Mouse (Mus musculus) C2C12 (cell line): ENCODE data around the gene Naaladl2. TPM values are rescaled to one million over a fixed set of nuclear protein-coding genes. Genes with fewer than 3 reads are reported as not detected.

ENCODE experiments used
- H3K27me3 ChIP-seq: one replicate; pipeline ENCODE4 v1.6.1; 2011; ENCODE audit not compliant: control insufficient read depth, insufficient read depth, insufficient read length
- H3K36me3 ChIP-seq: one replicate; pipeline ENCODE4 v1.6.1; 2011; ENCODE audit not compliant: control insufficient read depth, insufficient read depth
- H3K4me3 ChIP-seq: one replicate; pipeline ENCODE4 v1.5.1; 2011; ENCODE audit warnings: mild to moderate bottlenecking, control low read depth; ENCODE audit not compliant: poor library complexity, insufficient read depth, severe bottlenecking
- H3K79me2 ChIP-seq: one replicate; pipeline ENCODE4 v1.6.1; 2011; ENCODE audit not compliant: control insufficient read depth, insufficient read depth
- H3K79me3 ChIP-seq: one replicate; pipeline ENCODE4 v1.6.1; 2011; ENCODE audit warnings: low read depth, control low read depth
- H3ac ChIP-seq: one replicate; pipeline ENCODE3; 2011; ENCODE audit warnings: low read depth; ENCODE audit not compliant: control insufficient read depth, insufficient read length
- CEBPB ChIP-seq: IDR thresholded peaks from one replicate; pipeline ENCODE4 v1.6.1; 2011; ENCODE audit warnings: low read depth, mild to moderate bottlenecking, control low read depth, moderate library complexity
- CTCF ChIP-seq: IDR thresholded peaks from one replicate; pipeline ENCODE4 v1.5.1; 2011; ENCODE audit not compliant: control insufficient read depth, insufficient read depth, insufficient read length
- FOSL1 ChIP-seq: IDR thresholded peaks from one replicate; pipeline ENCODE4 v1.8.0; 2011; ENCODE audit warnings: mild to moderate bottlenecking, low read length; ENCODE audit not compliant: poor library complexity, insufficient read depth, severe bottlenecking
- MAX ChIP-seq: IDR thresholded peaks from one replicate; pipeline ENCODE4 v1.6.1; 2011; ENCODE audit warnings: mild to moderate bottlenecking, control low read depth
- MYOD1 ChIP-seq: IDR thresholded peaks from one replicate; pipeline ENCODE4 v1.6.1; 2011; ENCODE audit warnings: low read depth; ENCODE audit not compliant: control insufficient read depth, insufficient read length
- MYOG ChIP-seq: IDR thresholded peaks from one replicate; pipeline ENCODE4 v1.6.1; 2011; ENCODE audit not compliant: control insufficient read depth, insufficient read length; ENCODE audit errors: extremely low read depth
- USF1 ChIP-seq: IDR thresholded peaks from one replicate; pipeline ENCODE4 v1.6.1; 2011; ENCODE audit warnings: low read depth, mild to moderate bottlenecking, control low read depth, moderate library complexity
- polyA plus RNA-seq: library from polyadenylated mRNA; unstranded; fragments of >200 nt; fragmentation: generic; extraction: Trizol; gene quantifications from one replicate; pipeline ENCODE4 v1.2.1, GENCODE M21; 2012; ENCODE audit warnings: missing spikeins

Naaladl2 gene
- polyA plus RNA-seq, 1 experiment = not detected

- H3K4me3 ChIP-seq = no peak overlapping the region
- H3ac ChIP-seq = no peak overlapping the region
- no peaks in the 10 kb centered on the region for H3K27me3 ChIP-seq
- TF ChIP-seq CEBPB = no peak
- TF ChIP-seq MYOD1 = no peak
- no peak for TF ChIP-seq FOSL1
- TF ChIP-seq MAX = no peak
- no peak for TF ChIP-seq MYOG
- TF ChIP-seq USF1 = no peak
- TF ChIP-seq CTCF = no peak
- no peaks in the 10 kb centered on the region for H3K79me2 ChIP-seq
- H3K79me3 ChIP-seq = no peaks in the 10 kb centered on the region
- no peaks in the 10 kb centered on the region for H3K36me3 ChIP-seq
These were observed 1142.3 kb downstream of the Naaladl2 start for GRCm38 (mm10) chr3:24001741-24002140.

GRCm38 (mm10) chr3:23973727-23974126 is 1170.3 kb downstream of the Naaladl2 start:
- Histone ChIP-seq H3K36me3 (no peaks in the 10 kb centered on the region), H3K27me3 (no peaks in the 10 kb centered on the region), H3K79me3 (no peaks in the 10 kb centered on the region), H3K4me3 (no peak overlapping the region), H3K79me2 (no peaks in the 10 kb centered on the region), H3ac (no peak overlapping the region)
- no peak for TF ChIP-seq FOSL1
- TF ChIP-seq CTCF = no peak
- no peak for TF ChIP-seq MYOG
- TF ChIP-seq USF1 = no peak
- TF ChIP-seq MAX = no peak
- TF ChIP-seq CEBPB = no peak
- no peak for TF ChIP-seq MYOD1

GRCm38 (mm10) chr3:23972747-23973667 is 1171.1 kb downstream of the Naaladl2 start:
- no peak for TF ChIP-seq FOSL1
- TF ChIP-seq CTCF = no peak
- TF ChIP-seq MAX = no peak
- no peak for TF ChIP-seq CEBPB
- TF ChIP-seq USF1 = no peak
- no peak for TF ChIP-seq MYOD1
- no peak for TF ChIP-seq MYOG
- H3ac ChIP-seq = no peak overlapping the region

GRCm38 (mm10) chr3:23962961-23963621 is 1181.0 kb downstream of the Naaladl2 start:
- Histone ChIP-seq H3K79me2 (no peaks in the 10 kb centered on the region), H3K27me3 (no peaks in the 10 kb centered on the region), H3K36me3 (no peaks in the 10 kb centered on the region), H3K79me3 (no peaks in the 10 kb centered on the region), H3ac (no peak overlapping the region), H3K4me3 (no peak overlapping the region)
- TF ChIP-seq FOSL1 (no peak), MAX (no peak), USF1 (no peak), CEBPB (no peak), CTCF (no peak), MYOD1 (no peak), MYOG (no peak)

More at GRCm38 (mm10) chr3:23972747-23973667, 1171.1 kb downstream of the Naaladl2 start:
- no peak overlapping the region for H3K4me3 ChIP-seq
- H3K36me3 ChIP-seq = no peaks in the 10 kb centered on the region
- no peaks in the 10 kb centered on the region for H3K27me3 ChIP-seq
- H3K79me2 ChIP-seq = no peaks in the 10 kb centered on the region
- H3K79me3 ChIP-seq = no peaks in the 10 kb centered on the region

GRCm38 (mm10) chr3:23946182-23946581 is 1197.9 kb downstream of the Naaladl2 start:
- H3K4me3 ChIP-seq = no peak overlapping the region
- no peaks in the 10 kb centered on the region for H3K79me2 ChIP-seq
- TF ChIP-seq MYOG = no peak
- TF ChIP-seq MYOD1 = no peak
- TF ChIP-seq CEBPB = no peak
- no peak for TF ChIP-seq FOSL1
- no peak for TF ChIP-seq USF1
- no peak for TF ChIP-seq MAX
- no peak for TF ChIP-seq CTCF
- no peaks in the 10 kb centered on the region for H3K79me3 ChIP-seq
- no peaks in the 10 kb centered on the region for H3K36me3 ChIP-seq
- H3K27me3 ChIP-seq = no peaks in the 10 kb centered on the region
- no peak overlapping the region for H3ac ChIP-seq
